Mouse (Mus musculus) kidney, postnatal 36 days (tissue): Measurements from ENCODE around the gene Alpk1.

Source experiments
- DNase-seq, 2 experiments: peaks; one replicate each; pipeline ENCODE4 v3.0.0; 2021 to 2022; ENCODE audit warnings: mixed read lengths in 2 of 2

Alpk1 gene

DNA sequence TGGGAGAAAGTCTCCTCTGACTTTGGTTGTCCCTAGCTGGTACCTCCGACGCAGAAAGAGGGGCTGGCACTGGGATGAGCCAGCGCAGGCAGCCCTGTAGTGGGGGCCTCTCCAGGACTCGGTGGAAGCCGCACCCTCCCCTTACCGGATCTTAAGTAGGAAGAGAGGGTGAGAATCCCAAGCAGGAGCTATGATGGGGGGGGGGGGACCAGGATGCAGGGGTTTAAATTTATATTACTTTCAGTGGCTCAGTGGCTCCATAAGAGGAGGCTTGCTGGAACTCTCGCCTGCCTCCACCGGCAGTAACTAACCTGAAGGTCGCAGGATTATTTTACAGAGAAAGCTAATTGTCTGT is 152.4 kb downstream of the Alpk1 start:
- DNase-seq, result no peak

DNA sequence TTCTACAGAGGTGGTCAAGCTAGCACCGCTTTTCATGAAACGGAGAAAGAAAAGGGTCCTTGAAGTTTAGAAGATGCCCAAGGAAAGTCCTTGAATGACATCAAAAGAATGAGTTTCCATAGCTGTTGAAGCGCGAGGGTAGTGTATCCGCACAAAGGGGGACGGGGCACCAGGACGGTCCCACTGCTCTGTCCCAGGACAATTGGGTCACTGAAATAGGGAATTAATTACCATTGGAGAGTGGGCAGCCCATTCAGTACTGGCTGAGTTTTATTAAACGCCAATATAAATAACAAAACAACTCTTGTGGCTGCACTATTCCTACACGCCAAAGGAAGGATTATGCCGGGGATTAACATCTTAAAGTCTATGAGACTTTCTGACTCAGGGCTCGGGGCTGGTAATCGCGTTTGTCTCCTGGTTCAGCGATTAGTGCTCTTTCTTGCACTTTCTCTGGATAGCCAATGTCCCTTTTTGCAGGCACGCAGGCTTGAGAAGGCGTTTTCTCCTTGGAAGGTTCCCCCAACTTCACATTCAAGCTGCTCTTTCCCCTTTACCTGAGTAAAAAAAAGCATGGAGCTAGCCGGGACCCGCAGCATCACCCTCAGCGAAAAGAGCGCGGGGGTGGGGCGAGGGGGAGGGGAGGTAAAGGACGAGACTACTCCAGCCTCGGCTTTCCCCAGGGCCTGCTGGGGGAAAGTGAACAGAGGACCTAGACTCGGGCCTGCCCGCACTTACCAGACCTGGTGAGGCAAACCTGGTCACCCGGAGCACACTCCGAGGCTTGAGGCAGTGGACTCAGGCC is 153.0 kb downstream of the Alpk1 start:
- DNase-seq, result peak in 1 of 2 experiments; percentile 6

DNA sequence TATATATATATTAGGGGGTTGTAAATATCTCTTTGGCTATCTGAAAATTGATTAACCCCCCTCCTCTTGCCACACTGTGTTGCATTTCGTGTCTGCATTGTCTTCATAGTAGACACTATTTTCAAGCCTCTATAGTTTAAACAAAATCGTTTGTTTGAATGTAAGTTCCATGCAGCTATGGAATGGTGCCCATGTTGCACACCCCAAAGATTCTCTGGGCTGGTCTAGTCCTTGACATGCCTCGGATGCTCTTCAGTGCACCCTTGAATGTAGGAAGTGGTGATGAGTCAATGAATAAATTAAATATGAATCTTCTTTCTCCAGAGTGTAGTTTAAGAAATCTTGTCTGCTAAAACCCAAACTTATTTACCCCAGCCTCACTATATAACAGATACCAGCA is 153.8 kb downstream of the Alpk1 start:
- no peak for DNase-seq

DNA sequence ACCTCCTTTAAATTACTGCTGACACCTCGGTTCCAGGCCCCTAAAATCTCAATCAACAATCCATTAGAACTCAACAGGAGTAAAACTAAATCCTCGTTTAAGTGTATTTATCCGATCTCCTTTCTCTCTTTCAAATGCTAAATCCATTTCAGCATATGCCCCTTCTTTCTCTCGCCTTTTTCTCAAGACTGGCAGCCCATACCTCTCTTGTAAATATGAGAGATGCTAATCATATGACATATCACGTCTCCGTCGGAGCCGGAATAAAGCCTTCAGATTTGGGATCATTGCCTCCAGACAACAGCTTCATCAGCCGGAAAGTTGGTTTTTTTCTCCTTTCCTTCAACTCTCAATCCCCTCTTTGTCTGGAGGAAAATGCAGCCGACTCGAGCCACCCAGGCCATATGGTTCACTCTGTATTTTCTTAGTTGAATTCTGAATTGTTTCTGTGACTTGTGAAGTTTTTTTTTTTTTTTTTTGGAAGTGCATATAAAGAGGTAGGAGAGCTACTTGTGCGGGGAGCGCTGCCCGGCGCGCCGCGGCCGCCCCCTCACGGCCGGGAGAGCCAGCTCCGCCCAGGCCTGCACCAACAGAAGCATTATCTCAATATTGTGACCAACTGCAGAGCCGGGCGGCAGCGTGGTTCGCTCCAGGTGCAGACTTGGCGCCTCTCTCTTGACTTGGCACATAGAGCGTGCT is 154.5 kb downstream of the Alpk1 start:
- peak in 1 of 2 experiments; percentile 29 for DNase-seq

DNA sequence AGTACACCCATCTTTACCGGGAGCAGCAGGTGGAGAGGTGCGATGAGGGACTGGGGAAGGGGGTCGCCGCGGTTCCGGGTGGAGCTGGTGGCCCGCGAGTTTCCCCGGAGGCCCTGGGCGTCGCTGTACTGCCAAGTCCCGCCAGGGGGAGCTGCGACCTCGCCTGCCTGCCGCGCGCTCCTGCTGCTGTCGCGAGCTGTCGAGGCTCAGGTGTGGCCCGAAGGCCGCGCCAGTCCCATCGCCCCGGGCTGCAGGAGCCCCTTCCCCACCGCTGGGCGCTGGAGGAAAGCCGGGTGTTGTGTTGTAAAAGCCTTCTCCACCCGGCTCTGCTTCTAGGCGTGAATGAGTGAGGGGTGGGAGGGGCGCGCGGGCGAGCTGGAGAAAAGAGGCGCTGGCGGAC is 155.0 kb downstream of the Alpk1 start:
- DNase-seq, result peak; percentile 50 to 85
